Mouse (Mus musculus) CH12.LX (cell line): ENCODE data around the gene Atp6v0a4.

Source experiments
- CTCF ChIP-seq, 2 experiments: IDR thresholded peaks in 1 of 2; conservative IDR thresholded peaks in 1 of 2; 2 replicates each; pipeline ENCODE4 v1.5.1; 2011 to 2012; ENCODE audit warnings: low read depth in 2 of 2, low read length in 2 of 2, improper control_type of control experiment in 1 of 2, inconsistent platforms in 1 of 2, mild to moderate bottlenecking in 1 of 2, moderate library complexity in 1 of 2
- ELF1 ChIP-seq: IDR thresholded peaks from 2 replicates; pipeline ENCODE4 v1.6.1; 2014; ENCODE audit warnings: low read depth, mild to moderate bottlenecking, inconsistent platforms, low read length, improper control_type of control experiment
- MAFK ChIP-seq: IDR thresholded peaks from 2 replicates; pipeline ENCODE4 v1.6.1; 2011; ENCODE audit warnings: low read length, improper control_type of control experiment; ENCODE audit not compliant: insufficient replicate concordance
- MYC ChIP-seq: IDR thresholded peaks from 2 replicates; pipeline ENCODE4 v1.6.1; 2011; ENCODE audit warnings: low read depth, mild to moderate bottlenecking, improper control_type of control experiment, low read length
- NRF1 ChIP-seq: IDR thresholded peaks from 2 replicates; pipeline ENCODE4 v1.6.1; 2014; ENCODE audit warnings: low read depth, mild to moderate bottlenecking, inconsistent platforms, low read length, improper control_type of control experiment, moderate library complexity
- POLR2A ChIP-seq: IDR thresholded peaks from 2 replicates; pipeline ENCODE4 v1.6.1; 2011; ENCODE audit warnings: low read depth, mild to moderate bottlenecking, improper control_type of control experiment, low read length
- POLR2AphosphoS2 ChIP-seq: IDR thresholded peaks from 2 replicates; pipeline ENCODE4 v1.6.1; 2011; ENCODE audit warnings: low read depth, low read length, improper control_type of control experiment
- RCOR1 ChIP-seq: conservative IDR thresholded peaks from 2 replicates; pipeline ENCODE4 v1.6.1; 2012; ENCODE audit warnings: low read depth, mild to moderate bottlenecking, inconsistent platforms, low read length, improper control_type of control experiment
- TCF12 ChIP-seq: IDR thresholded peaks from 2 replicates; pipeline ENCODE4 v1.6.1; 2014; ENCODE audit warnings: low read depth, mild to moderate bottlenecking, inconsistent platforms, low read length, improper control_type of control experiment
- UBTF ChIP-seq: IDR thresholded peaks from 2 replicates; pipeline ENCODE4 v1.6.1; 2012; ENCODE audit warnings: low read depth, mild to moderate bottlenecking, inconsistent platforms, low read length, improper control_type of control experiment, moderate library complexity
- USF1 ChIP-seq: IDR thresholded peaks from 2 replicates; pipeline ENCODE4 v1.6.1; 2014; ENCODE audit warnings: low read depth, mild to moderate bottlenecking, inconsistent platforms, low read length, improper control_type of control experiment
- ZC3H11A ChIP-seq: IDR thresholded peaks from 2 replicates; pipeline ENCODE4 v1.6.1; 2012; ENCODE audit warnings: low read depth, mild to moderate bottlenecking, inconsistent platforms, low read length, improper control_type of control experiment
- ZNF384 ChIP-seq: IDR thresholded peaks from 2 replicates; pipeline ENCODE4 v1.6.1; 2012; ENCODE audit warnings: low read depth, low read length, improper control_type of control experiment, inconsistent platforms

- TF ChIP-seq ZC3H11A, result no peak
- no peak for TF ChIP-seq MYC
- no peak for TF ChIP-seq CTCF (conservative IDR thresholded peaks at IDR 0.05 in 1 of 2, IDR thresholded peaks at IDR 0.05 in 1 of 2; ENCODE audit: low read depth in 2 of 2, low read length in 2 of 2)
- no peak for TF ChIP-seq NRF1
- no peak for TF ChIP-seq ELF1
- TF ChIP-seq POLR2A, result no peak
- no peak for TF ChIP-seq RCOR1
- TF ChIP-seq POLR2AphosphoS2, result no peak
- no peak for TF ChIP-seq USF1
- TF ChIP-seq MAFK, result no peak
- TF ChIP-seq TCF12, result no peak
- TF ChIP-seq UBTF, result no peak
- no peak for TF ChIP-seq ZNF384
Observed at GRCm38 (mm10) chr6:38073592-38073991, 50.8 kb downstream of the Atp6v0a4 start.
